Mouse (Mus musculus) CH12.LX (cell line): ENCODE measurements around the gene Bdh1. TPM values are rescaled to one million over a fixed set of nuclear protein-coding genes. Genes with fewer than 3 reads are reported as not detected.

ENCODE experiments used
- DNase-seq: peaks from one replicate; pipeline ENCODE4 v3.0.0-alpha.2; 2013; ENCODE audit errors: extremely low read depth
- H3K27ac ChIP-seq: 2 replicates; pipeline ENCODE4 v1.5.1; 2012; ENCODE audit warnings: low read depth, mild to moderate bottlenecking, control low read depth, moderate library complexity; ENCODE audit not compliant: insufficient read depth
- H3K27me3 ChIP-seq: replicated peaks from 2 replicates; pipeline ENCODE3; 2012; ENCODE audit warnings: inconsistent platforms
- H3K36me3 ChIP-seq, 2 experiments: replicated peaks in 1 of 2; 2 replicates each; pipeline versions ENCODE3 to v1.6.1; 2012; ENCODE audit warnings: inconsistent platforms in 1 of 2, low read length in 1 of 2, mild to moderate bottlenecking in 1 of 2, mixed read lengths in 1 of 2, moderate library complexity in 1 of 2; ENCODE audit not compliant: control insufficient read depth in 1 of 2, insufficient read depth in 1 of 2
- H3K4me1 ChIP-seq, 2 experiments: 2 replicates each; pipeline ENCODE4 v1.6.1; 2012; ENCODE audit warnings: inconsistent platforms in 1 of 2, moderate library complexity in 1 of 2; ENCODE audit not compliant: insufficient read depth in 2 of 2, control insufficient read depth in 1 of 2
- H3K4me2 ChIP-seq: 2 replicates; pipeline ENCODE4 v1.6.1; 2012; ENCODE audit warnings: low read depth, mild to moderate bottlenecking, control low read depth; ENCODE audit not compliant: poor library complexity, insufficient read depth, severe bottlenecking
- H3K4me3 ChIP-seq, 3 experiments: fragments of 150-350 bp in 1 of 3; sonication (generic) in 1 of 3; replicated peaks in 1 of 3; 2 replicates each; pipeline versions ENCODE3 to v1.5.1; 2011 to 2012; ENCODE audit warnings: low read depth in 2 of 3, low read length in 2 of 3, mild to moderate bottlenecking in 2 of 3, moderate library complexity in 2 of 3, control low read depth in 1 of 3, improper control_type of control experiment in 1 of 3, inconsistent platforms in 1 of 3, mixed read lengths in 1 of 3; ENCODE audit not compliant: poor library complexity in 1 of 3
- H3K79me2 ChIP-seq: replicated peaks from 2 replicates; pipeline ENCODE4 v1.6.1; 2012; ENCODE audit warnings: mild to moderate bottlenecking, moderate library complexity; ENCODE audit not compliant: control insufficient read depth, poor library complexity, insufficient read depth, severe bottlenecking; ENCODE audit errors: extremely low read depth
- H3K9ac ChIP-seq: 2 replicates; pipeline ENCODE4 v1.6.1; 2012; ENCODE audit warnings: low read depth, mild to moderate bottlenecking, control low read depth, moderate library complexity; ENCODE audit not compliant: insufficient read depth
- H3K9me3 ChIP-seq: replicated peaks from 2 replicates; pipeline ENCODE3; 2012; ENCODE audit warnings: low read length, inconsistent platforms, mixed read lengths
- CHD1 ChIP-seq: IDR thresholded peaks from 2 replicates; pipeline ENCODE4 v1.6.1; 2012; ENCODE audit warnings: low read depth, low read length, improper control_type of control experiment, inconsistent platforms
- CHD2 ChIP-seq: IDR thresholded peaks from 2 replicates; pipeline ENCODE4 v1.6.1; 2011; ENCODE audit warnings: low read length, improper control_type of control experiment
- CTCF ChIP-seq, 2 experiments: IDR thresholded peaks in 1 of 2; conservative IDR thresholded peaks in 1 of 2; 2 replicates each; pipeline ENCODE4 v1.5.1; 2011 to 2012; ENCODE audit warnings: low read depth in 2 of 2, low read length in 2 of 2, improper control_type of control experiment in 1 of 2, inconsistent platforms in 1 of 2, mild to moderate bottlenecking in 1 of 2, moderate library complexity in 1 of 2
- ELF1 ChIP-seq: IDR thresholded peaks from 2 replicates; pipeline ENCODE4 v1.6.1; 2014; ENCODE audit warnings: low read depth, mild to moderate bottlenecking, inconsistent platforms, low read length, improper control_type of control experiment
- HCFC1 ChIP-seq: IDR thresholded peaks from 2 replicates; pipeline ENCODE4 v1.6.1; 2012; ENCODE audit warnings: low read depth, mild to moderate bottlenecking, inconsistent platforms, low read length, improper control_type of control experiment
- IRF4 ChIP-seq: IDR thresholded peaks from 2 replicates; pipeline ENCODE4 v1.6.1; 2014; ENCODE audit warnings: low read depth, mild to moderate bottlenecking, inconsistent platforms, low read length, improper control_type of control experiment
- KAT2A ChIP-seq: IDR thresholded peaks from 2 replicates; pipeline ENCODE4 v1.6.1; 2012; ENCODE audit warnings: low read length, improper control_type of control experiment, inconsistent platforms; ENCODE audit not compliant: insufficient replicate concordance
- MAZ ChIP-seq: IDR thresholded peaks from 2 replicates; pipeline ENCODE4 v1.6.1; 2012; ENCODE audit warnings: low read depth, mild to moderate bottlenecking, inconsistent platforms, low read length, improper control_type of control experiment, moderate library complexity
- MXI1 ChIP-seq: IDR thresholded peaks from 2 replicates; pipeline ENCODE4 v1.6.1; 2011; ENCODE audit warnings: mild to moderate bottlenecking, low read depth, low read length, improper control_type of control experiment
- NRF1 ChIP-seq: IDR thresholded peaks from 2 replicates; pipeline ENCODE4 v1.6.1; 2014; ENCODE audit warnings: low read depth, mild to moderate bottlenecking, inconsistent platforms, low read length, improper control_type of control experiment, moderate library complexity
- POLR2A ChIP-seq: IDR thresholded peaks from 2 replicates; pipeline ENCODE4 v1.6.1; 2011; ENCODE audit warnings: low read depth, mild to moderate bottlenecking, improper control_type of control experiment, low read length
- RAD21 ChIP-seq: IDR thresholded peaks from 2 replicates; pipeline ENCODE4 v1.6.1; 2011; ENCODE audit warnings: low read depth, mild to moderate bottlenecking, low read length, improper control_type of control experiment, moderate library complexity
- RCOR1 ChIP-seq: conservative IDR thresholded peaks from 2 replicates; pipeline ENCODE4 v1.6.1; 2012; ENCODE audit warnings: low read depth, mild to moderate bottlenecking, inconsistent platforms, low read length, improper control_type of control experiment
- SMC3 ChIP-seq: IDR thresholded peaks from 2 replicates; pipeline ENCODE4 v1.6.1; 2011; ENCODE audit warnings: low read depth, low read length, improper control_type of control experiment
- USF1 ChIP-seq: IDR thresholded peaks from 2 replicates; pipeline ENCODE4 v1.6.1; 2014; ENCODE audit warnings: low read depth, mild to moderate bottlenecking, inconsistent platforms, low read length, improper control_type of control experiment
- ZC3H11A ChIP-seq: IDR thresholded peaks from 2 replicates; pipeline ENCODE4 v1.6.1; 2012; ENCODE audit warnings: low read depth, mild to moderate bottlenecking, inconsistent platforms, low read length, improper control_type of control experiment
- ZMIZ1 ChIP-seq: IDR thresholded peaks from 2 replicates; pipeline ENCODE4 v1.6.1; 2012; ENCODE audit warnings: low read depth, mild to moderate bottlenecking, inconsistent platforms, low read length, improper control_type of control experiment
- ZNF384 ChIP-seq: IDR thresholded peaks from 2 replicates; pipeline ENCODE4 v1.6.1; 2012; ENCODE audit warnings: low read depth, low read length, improper control_type of control experiment, inconsistent platforms
- dilution Hi-C: fragments of 300-500 bp; cut with MboI; formaldehyde crosslinking; loops from 2 replicates; pipeline ENCODE4 v1.14.3; 2020; ENCODE audit warnings: low sequenced_read_pairs; ENCODE audit not compliant: extremely low pct_unique_long_range_greater_than_20kb, extremely low pct_ligation_motif_present
- in situ Hi-C: fragments of 300-500 bp; cut with MboI; formaldehyde crosslinking; loops from 3 replicates; pipeline ENCODE4 v1.14.3; 2019; ENCODE audit warnings: low sequenced_read_pairs, low pct_ligation_motif_present, low pct_unique_long_range_greater_than_20kb, mixed read lengths
- polyA plus RNA-seq: library from polyadenylated mRNA; unstranded; fragments of >175 nt; gene quantifications from 2 replicates; pipeline ENCODE4 v1.2.1, GENCODE M21; 2012; ENCODE audit warnings: low read depth; ENCODE audit not compliant: insufficient read length
- total RNA-seq, 2 experiments: library from RNA; depleted of rRNA; stranded (reverse); fragments of 300-350 nt in 1 of 2; fragments of >200 nt in 1 of 2; gene quantifications; 2 replicates each; pipeline ENCODE4 v1.2.3; 2012 to 2014

Gene Bdh1
- total and polyA plus RNA-seq, 3 experiments: 37.9 to 110 (median 54.3) TPM

DNA sequence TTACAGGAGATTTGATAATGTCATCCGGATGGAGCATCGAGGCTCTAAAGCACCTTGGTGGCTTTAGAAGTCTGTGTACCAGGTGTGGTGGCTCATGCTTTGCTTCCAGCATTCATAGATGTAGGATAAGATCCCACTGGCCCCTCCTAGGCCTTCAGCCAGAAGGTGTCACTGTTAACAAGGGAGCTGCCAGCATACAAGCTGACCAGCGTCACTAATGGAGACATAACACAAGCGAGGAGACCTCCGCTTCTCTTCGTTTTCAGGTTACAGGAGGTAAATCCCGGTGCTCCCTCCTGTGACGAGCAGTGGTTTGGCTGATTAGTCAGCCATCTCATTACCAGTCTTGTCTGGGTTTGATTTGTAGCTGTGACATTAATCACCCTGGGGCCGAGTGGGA, 14.0 kb downstream of the Bdh1 start:
- no peak overlapping the region for H3K9ac ChIP-seq
- DNase-seq: no peak
- TF ChIP-seq CTCF (conservative IDR thresholded peaks at IDR 0.05 in 1 of 2, IDR thresholded peaks at IDR 0.05 in 1 of 2; ENCODE audit: low read depth in 2 of 2, low read length in 2 of 2) (peak in 1 of 2 experiments; percentile 44; a peak in 2 of 4 replicates), SMC3 (peak; percentile 12; the same call in 1 of the 2 replicates), RAD21 (peak; percentile 28), CHD2 (no peak), CHD1 (no peak)
- TF ChIP-seq, all 38 proteins: peak for 3
- Histone ChIP-seq H3K4me1 (peaks cover 0 to 40% of the 10 kb centered on the region in 2 experiments; a peak in 2 of 4 replicates), H3K9me3 (peaks cover 6% of the 10 kb centered on the region), H3K79me2 (no peaks in the 10 kb centered on the region), H3K27me3 (no peaks in the 10 kb centered on the region), H3K27ac (no peak overlapping the region), H3K4me3 (no peak overlapping the region), H3K36me3 (peaks cover 7 to 46% of the 10 kb centered on the region in 2 experiments), H3K4me2 (no peak overlapping the region)
- in situ Hi-C loops: no loop called here
- dilution Hi-C loops: no loop called here

DNA sequence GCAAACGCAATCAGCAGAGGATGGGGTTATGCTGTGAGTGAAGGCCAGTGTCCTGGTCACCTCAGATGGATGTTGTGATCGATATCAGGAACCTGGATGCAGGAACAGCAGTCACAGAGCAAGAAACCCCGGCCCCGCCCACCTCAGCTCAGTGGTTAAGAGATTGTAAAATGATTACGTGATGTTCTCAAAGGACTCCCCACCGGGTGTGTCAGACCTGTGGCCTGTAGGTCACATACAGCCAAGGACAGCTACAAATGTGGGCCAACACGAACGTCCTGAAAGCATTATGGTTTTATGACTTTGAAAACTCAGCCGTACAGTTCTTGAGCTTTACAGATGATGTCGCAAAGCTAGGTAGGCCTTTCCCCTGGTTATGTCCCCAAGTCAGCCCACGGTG, 15.3 kb downstream of the Bdh1 start:
- H3K27ac ChIP-seq: no peak overlapping the region
- in situ Hi-C loops (no loop called here), dilution Hi-C loops (no loop called here)
- no peak for DNase-seq
- H3K36me3 ChIP-seq: peaks cover 7 to 52% of the 10 kb centered on the region in 2 experiments
- no peaks in the 10 kb centered on the region for H3K27me3 ChIP-seq
- H3K9me3 ChIP-seq: peaks cover 6% of the 10 kb centered on the region
- H3K4me1 ChIP-seq: peaks cover 0 to 28% of the 10 kb centered on the region in 2 experiments; a peak in 2 of 4 replicates
- H3K4me3 ChIP-seq: no peak overlapping the region
- H3K4me2 ChIP-seq: no peak overlapping the region
- no peak for TF ChIP-seq KAT2A
- no peak for TF ChIP-seq ZNF384
- no peak for TF ChIP-seq ZMIZ1
- no peak for TF ChIP-seq RAD21
- no peak for TF ChIP-seq USF1
- no peak for TF ChIP-seq RCOR1
- no peak for TF ChIP-seq POLR2A
- H3K9ac ChIP-seq: no peak overlapping the region
- no peaks in the 10 kb centered on the region for H3K79me2 ChIP-seq

GRCm38 (mm10) chr16:31439529-31439928, 17.4 kb downstream of the Bdh1 start:
- no peak for DNase-seq
- in situ Hi-C loops: no loop called here
- Histone ChIP-seq H3K4me3 (no peak overlapping the region), H3K27me3 (no peaks in the 10 kb centered on the region), H3K9me3 (peaks cover 6% of the 10 kb centered on the region), H3K4me2 (no peak overlapping the region), H3K27ac (no peak overlapping the region), H3K79me2 (no peaks in the 10 kb centered on the region), H3K9ac (no peak overlapping the region)
- TF ChIP-seq CTCF (conservative IDR thresholded peaks at IDR 0.05 in 1 of 2, IDR thresholded peaks at IDR 0.05 in 1 of 2; ENCODE audit: low read depth in 2 of 2, low read length in 2 of 2) (no peak), KAT2A (no peak), HCFC1 (no peak), MXI1 (no peak), IRF4 (no peak), ELF1 (no peak), NRF1 (no peak), MAZ (no peak), ZC3H11A (no peak)
- TF ChIP-seq, all 38 proteins: peak for 0
- dilution Hi-C loops: no loop called here
- peaks cover 0 to 6% of the 10 kb centered on the region in 2 experiments; a peak in 2 of 4 replicates for H3K4me1 ChIP-seq
- H3K36me3 ChIP-seq: peaks cover 7 to 62% of the 10 kb centered on the region in 2 experiments
